Mouse (Mus musculus) left cerebral cortex, adult 18-20 months (tissue): ENCODE results near the gene Krt83. TPM values are rescaled to one million over a fixed set of nuclear protein-coding genes. Genes with fewer than 3 reads are reported as not detected.

Experiments
- DNase-seq, 2 experiments: peaks; one replicate each; pipeline ENCODE4 v3.0.0; 2021 to 2022; ENCODE audit warnings: low spot score in 2 of 2, mixed read lengths in 1 of 2
- total RNA-seq, 2 experiments: library from RNA; stranded (reverse); gene quantifications; 2 replicates each; pipeline ENCODE4 v1.2.3; 2021

The Krt83 gene
- total RNA-seq, 2 experiments from 2014 or later: not detected

GRCm38 (mm10) chr15:101479007-101479665 lies 12.2 kb downstream of the Krt83 start:
- peak; percentile 44 to 58 for DNase-seq

DNA sequence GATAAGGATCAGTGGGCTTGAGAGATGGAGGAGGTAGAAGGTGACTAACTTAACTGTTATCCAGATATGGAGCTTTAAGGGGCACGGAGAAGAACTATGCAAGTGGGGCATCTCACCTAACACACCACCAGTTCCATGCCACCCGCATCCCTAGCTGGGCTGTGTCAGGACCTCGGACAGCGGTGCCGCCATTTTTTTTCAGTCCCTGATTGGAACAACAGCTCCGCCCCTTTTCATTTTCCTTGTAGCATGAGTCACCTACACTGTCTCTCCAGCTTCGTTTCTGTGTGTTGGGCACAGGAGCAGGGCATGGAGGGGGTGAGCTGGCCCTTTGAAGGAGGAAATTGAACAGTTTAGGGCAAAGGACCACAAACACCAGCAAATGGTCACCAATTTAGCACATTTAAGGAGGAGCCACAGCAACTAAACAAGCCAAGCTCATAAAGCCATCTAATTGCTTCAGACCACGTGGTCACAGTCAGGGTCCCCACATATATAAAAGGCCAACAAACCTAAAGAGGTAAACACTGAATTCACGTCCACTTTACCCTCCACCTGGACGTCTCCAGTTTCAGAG lies 18.3 kb downstream of the Krt83 start, which contains the start of gene Krt86:
TSS of gene Krt86 (plus strand) at position 527 of the 577 bp plus-strand sequence.
- no peak for DNase-seq

- no peak for DNase-seq
Observed at GRCm38 (mm10) chr15:101469093-101469492, 22.2 kb downstream of the Krt83 start.

DNA sequence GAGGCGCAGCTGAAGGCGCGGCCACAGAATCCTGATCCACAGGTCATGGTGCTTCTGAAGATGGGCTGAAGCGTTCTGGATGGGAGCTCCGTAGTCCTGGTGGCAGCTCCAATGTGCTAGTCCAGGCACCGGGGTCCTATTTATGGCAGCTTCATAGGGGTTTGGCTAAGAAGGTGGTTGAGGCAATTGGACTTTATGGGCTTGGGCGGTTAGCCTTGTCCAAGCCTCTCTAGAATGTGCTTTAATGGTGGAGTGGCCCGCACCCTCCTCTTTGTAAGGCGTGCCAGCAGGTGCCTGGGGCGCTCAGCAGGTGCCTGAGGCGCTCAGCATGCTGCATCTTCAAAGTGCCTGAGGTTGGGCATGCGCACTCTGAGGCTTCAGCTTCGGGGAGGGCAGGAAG lies 27.7 kb downstream of the Krt83 start, which contains the start of gene Krt81:
TSS of gene Krt81 (minus strand) at position 101 of the 400 bp plus-strand sequence.
- no peak for DNase-seq

- no peak for DNase-seq
Observed at GRCm38 (mm10) chr15:101459283-101459682, 32.0 kb downstream of the Krt83 start.

DNA sequence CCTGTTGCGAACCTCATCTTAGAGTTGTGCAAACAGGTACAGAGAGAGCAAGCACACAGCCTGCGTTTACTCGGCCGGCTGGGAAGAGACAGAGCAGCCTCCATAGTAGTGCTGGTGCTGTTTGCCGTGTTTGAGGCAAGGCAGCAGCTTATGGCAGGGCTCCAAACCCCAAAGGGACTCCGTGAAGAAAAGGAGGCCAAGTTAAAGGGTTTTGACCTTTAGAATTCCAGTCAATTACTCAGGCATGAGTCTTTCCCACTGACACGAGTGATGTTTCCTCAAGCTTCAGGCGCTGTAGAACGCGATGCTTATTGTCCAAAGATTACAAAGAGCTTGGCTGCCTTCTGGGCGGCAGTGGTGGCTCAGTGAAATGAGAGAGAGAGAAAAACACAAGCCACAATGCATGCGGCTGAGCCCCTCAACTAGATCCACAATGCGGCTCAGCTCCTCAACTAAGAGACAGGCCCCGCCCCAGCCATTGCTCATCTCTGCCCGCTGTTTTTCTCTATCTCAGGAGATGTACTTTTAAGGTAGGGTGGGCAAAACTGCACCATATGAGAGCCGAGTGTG lies 32.9 kb downstream of the Krt83 start:
- DNase-seq: no peak

- DNase-seq: no peak
Observed at GRCm38 (mm10) chr15:101455891-101456290, 35.4 kb downstream of the Krt83 start.

DNA sequence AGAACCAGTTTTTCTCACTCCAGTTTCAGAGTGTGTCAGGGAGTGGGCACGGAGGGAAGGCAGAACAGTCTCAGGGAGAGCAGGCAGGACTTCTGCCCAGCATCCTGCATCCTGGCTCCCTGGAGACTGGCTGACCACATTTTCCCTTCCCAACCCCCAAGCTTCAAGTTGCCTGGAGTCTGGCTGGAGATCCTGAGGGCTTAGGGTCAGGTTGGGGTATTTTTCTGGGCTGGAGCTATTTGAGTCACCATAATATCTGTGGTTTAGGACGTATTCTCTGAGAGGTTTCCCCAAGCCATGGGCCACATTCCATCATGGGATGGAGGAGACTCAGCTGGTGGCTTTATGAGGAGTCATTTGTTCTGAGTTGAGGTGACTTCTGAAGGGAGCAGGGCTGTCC lies 36.0 kb downstream of the Krt83 start:
- DNase-seq: no peak

GRCm38 (mm10) chr15:101454774-101455173 lies 36.5 kb downstream of the Krt83 start:
- no peak for DNase-seq

- peak; percentile 76 to 81 for DNase-seq
Observed at GRCm38 (mm10) chr15:101453093-101453736, 38.1 kb downstream of the Krt83 start.

DNA sequence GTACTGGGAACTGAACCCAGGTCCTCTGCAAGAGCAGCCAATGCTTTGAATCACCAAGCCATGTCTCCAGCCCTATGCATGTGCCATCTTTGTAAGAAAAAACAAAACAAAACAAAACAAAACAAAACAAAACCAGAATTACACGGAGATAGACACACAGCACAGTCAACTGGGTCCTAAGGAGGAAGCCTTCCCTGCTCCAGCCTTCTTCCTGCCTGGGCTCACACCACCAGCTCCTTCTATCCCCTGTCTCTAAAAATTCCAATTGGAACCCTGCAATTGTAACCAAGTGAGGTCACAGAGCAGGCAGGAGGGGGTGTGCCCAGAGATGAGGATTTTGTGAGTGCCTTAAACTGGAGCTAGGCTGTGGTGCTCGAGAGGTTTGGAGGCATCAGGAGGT lies 43.9 kb downstream of the Krt83 start, which contains the start of gene Krt88:
TSS of gene Krt88 (plus strand) at position 301 of the 400 bp plus-strand sequence.
- DNase-seq: no peak

GRCm38 (mm10) chr15:101446572-101446971 lies 44.7 kb downstream of the Krt83 start:
- no peak for DNase-seq

- no peak for DNase-seq
Observed at GRCm38 (mm10) chr15:101440837-101441236, 50.5 kb downstream of the Krt83 start.

GRCm38 (mm10) chr15:101438555-101438954 lies 52.8 kb downstream of the Krt83 start, which contains the start of gene Krt87:
Gene Krt87, minus strand, starts transcription at chr15:101438804.
- no peak for DNase-seq

- DNase-seq: no peak
Observed at GRCm38 (mm10) chr15:101436611-101437010, 54.7 kb downstream of the Krt83 start.

Other genes starting within 250 kb of the Krt83 start
- gene Nr4a1, start 237.2 kb downstream of the Krt83 start, total RNA-seq: 100 to 1,000 TPM; 171 to 181 TPM
- gene Atg101, start 207.2 kb downstream of the Krt83 start, total RNA-seq: 10 to 100 TPM; 45.5 to 53.6 TPM
- gene 6030408B16Rik, start 198.3 kb downstream of the Krt83 start, total RNA-seq: under 1 TPM; 0.40 to 0.42 TPM
- 1 to 10 TPM; 2.2 to 3.3 TPM for gene Krt80, start 121.3 kb downstream of the Krt83 start, total RNA-seq
- gene Krt7, start 80.5 kb downstream of the Krt83 start, total RNA-seq: not detected
- under 1 TPM in 1 of 2 experiments, not detected in 1; 0.21 TPM for gene Krt87, start 52.7 kb downstream of the Krt83 start, total RNA-seq
- not detected for gene Krt88, start 43.8 kb downstream of the Krt83 start, total RNA-seq
- not detected for gene Krt81, start 27.8 kb downstream of the Krt83 start, total RNA-seq
- not detected for gene Krt86, start 18.0 kb downstream of the Krt83 start, total RNA-seq
- not detected for gene Gm49425, start 25.7 kb upstream of the Krt83 start, total RNA-seq
- gene Krt84, start 41.3 kb upstream of the Krt83 start, total RNA-seq: not detected
- gene Krt82, start 59.2 kb upstream of the Krt83 start, total RNA-seq: not detected
- gene Krt90, start 71.4 kb upstream of the Krt83 start, total RNA-seq: not detected
- gene Krt75, start 82.4 kb upstream of the Krt83 start, total RNA-seq: not detected
- gene Gm5414, start 136.7 kb upstream of the Krt83 start, total RNA-seq: not detected
- not detected for gene Gm5478, start 155.9 kb upstream of the Krt83 start, total RNA-seq
- gene Krt6b, start 188.8 kb upstream of the Krt83 start, total RNA-seq: not detected
- gene Krt6a, start 202.8 kb upstream of the Krt83 start, total RNA-seq: not detected
- not detected for gene Krt5, start 221.4 kb upstream of the Krt83 start, total RNA-seq